Mouse (Mus musculus) lung, embryonic 16.5 days (tissue): Measurements from ENCODE around the gene Ttbk1. TPM values are rescaled to one million over a fixed set of nuclear protein-coding genes. Genes with fewer than 3 reads are reported as not detected.

Experiments
- ATAC-seq: fragments of 200-750 bp; cut with Nextera tagmentation; 2 replicates; pipeline ENCODE4 v1.8.0; 2017; ENCODE audit warnings: low read depth, mild to moderate bottlenecking, moderate library complexity
- H3K27ac ChIP-seq: fragments of 300-500 bp; sonication (generic); 2 replicates; pipeline ENCODE4 v1.5.1; 2014; ENCODE audit warnings: mild to moderate bottlenecking, control low read depth, low read length
- H3K27me3 ChIP-seq: fragments of 300-500 bp; sonication (generic); 2 replicates; pipeline ENCODE4 v1.6.1; 2014; ENCODE audit warnings: low read depth, low read length, mixed read lengths; ENCODE audit not compliant: control insufficient read depth, insufficient read depth
- H3K36me3 ChIP-seq: fragments of 300-500 bp; sonication (generic); 2 replicates; pipeline ENCODE4 v1.6.1; 2014; ENCODE audit warnings: low read length; ENCODE audit not compliant: control insufficient read depth, insufficient read depth
- H3K4me1 ChIP-seq: fragments of 300-500 bp; sonication (generic); replicated peaks from 2 replicates; pipeline ENCODE4 v1.6.1; 2014; ENCODE audit warnings: low read length, mixed read lengths; ENCODE audit not compliant: control insufficient read depth, insufficient read depth
- H3K4me2 ChIP-seq: fragments of 300-500 bp; sonication (generic); 2 replicates; pipeline ENCODE4 v1.6.1; 2014; ENCODE audit warnings: low read depth, low read length, control low read depth
- H3K4me3 ChIP-seq: fragments of 300-500 bp; sonication (generic); 2 replicates; pipeline ENCODE4 v1.5.1; 2014; ENCODE audit warnings: mild to moderate bottlenecking, low read length, control low read depth
- H3K9ac ChIP-seq: fragments of 300-500 bp; sonication (generic); 2 replicates; pipeline ENCODE4 v1.6.1; 2014; ENCODE audit warnings: low read length, control low read depth
- H3K9me3 ChIP-seq: fragments of 300-500 bp; sonication (generic); 2 replicates; pipeline ENCODE4 v1.6.1; 2016; ENCODE audit warnings: low read length; ENCODE audit not compliant: control insufficient read depth
- WGBS: fragments of 180-500 bp; shearing (Covaris S2); extraction: QIAGEN DNeasy Blood & Tissue Kit; methylation state at CpG from one replicate; pipeline ENCODE4 v1.1.7; 2014; 5-methylcytosine and 5-hydroxymethylcytosine counted together
- polyA plus RNA-seq: library from polyadenylated mRNA; unstranded; fragments of >200 nt; fragmentation: Nextera tagmentation; extraction: Ambion mirVana; gene quantifications from 2 replicates; pipeline ENCODE4 v1.2.1, GENCODE M21; 2015

The Ttbk1 gene
- polyA plus RNA-seq, 1 experiment from 2014 or later: 0.03 TPM

GRCm38 (mm10) chr17:46394631-46395030 lies 92.8 kb downstream of the Ttbk1 start:
- no peaks in the 10 kb centered on the region for H3K27me3 ChIP-seq
- 92% methylated on average over 1 of the region's 1 CpGs for WGBS
- H3K4me3 ChIP-seq: no peak overlapping the region
- H3K9me3 ChIP-seq: no peaks in the 10 kb centered on the region
- no peaks in the 10 kb centered on the region for H3K4me1 ChIP-seq
- no peak for ATAC-seq
- H3K36me3 ChIP-seq: peaks cover 11% of the 10 kb centered on the region
- H3K27ac ChIP-seq: no peak overlapping the region
- no peak overlapping the region for H3K9ac ChIP-seq
- no peak overlapping the region for H3K4me2 ChIP-seq

GRCm38 (mm10) chr17:46393012-46393411 lies 94.5 kb downstream of the Ttbk1 start:
- no peaks in the 10 kb centered on the region for H3K27me3 ChIP-seq
- no peaks in the 10 kb centered on the region for H3K4me1 ChIP-seq
- H3K27ac ChIP-seq: no peak overlapping the region
- WGBS: 36% methylated on average over 2 of the region's 2 CpGs
- no peaks in the 10 kb centered on the region for H3K9me3 ChIP-seq
- peaks cover 16% of the 10 kb centered on the region for H3K36me3 ChIP-seq
- H3K4me3 ChIP-seq: no peak overlapping the region
- ATAC-seq: no peak
- no peak overlapping the region for H3K9ac ChIP-seq
- H3K4me2 ChIP-seq: no peak overlapping the region

Other genes with a start within 250 kb of the Ttbk1 start
- 90.6 and 91.2 TPM in 2 replicates for gene Polr1c, start 239.6 kb downstream of the Ttbk1 start, polyA plus RNA-seq
- 114 and 120 TPM in 2 replicates for gene Yipf3, start 239.6 kb downstream of the Ttbk1 start, polyA plus RNA-seq
- 0.69 and 0.93 TPM in 2 replicates for gene Lrrc73, start 234.1 kb downstream of the Ttbk1 start, polyA plus RNA-seq
- 39.1 and 40.8 TPM in 2 replicates for gene Tjap1, start 204.6 kb downstream of the Ttbk1 start, polyA plus RNA-seq
- gene Dlk2, start 190.3 kb downstream of the Ttbk1 start, polyA plus RNA-seq: 3.1 and 4.0 TPM in 2 replicates
- 5.3 and 5.5 TPM in 2 replicates for gene Abcc10, start 159.3 kb downstream of the Ttbk1 start, polyA plus RNA-seq
- gene Zfp318, start 103.9 kb downstream of the Ttbk1 start, polyA plus RNA-seq: 6.0 and 7.0 TPM in 2 replicates
- 3.3 and 8.2 TPM in 2 replicates for gene Crip3, start 58.7 kb downstream of the Ttbk1 start, polyA plus RNA-seq
- 0.28 TPM in 1 of 2 replicates, not detected in the other for gene Slc22a7, start 49.2 kb downstream of the Ttbk1 start, polyA plus RNA-seq
- 33.4 and 37.2 TPM in 2 replicates for gene Dnph1, start 9.0 kb upstream of the Ttbk1 start, polyA plus RNA-seq
- gene Cul9, start 58.7 kb upstream of the Ttbk1 start, polyA plus RNA-seq: 4.0 and 4.1 TPM in 2 replicates
- gene Srf, start 68.5 kb upstream of the Ttbk1 start, polyA plus RNA-seq: 6.1 and 6.5 TPM in 2 replicates
- gene Ptk7, start 141.8 kb upstream of the Ttbk1 start, polyA plus RNA-seq: 141 and 143 TPM in 2 replicates
- 27.6 and 30.8 TPM in 2 replicates for gene Klc4, start 158.3 kb upstream of the Ttbk1 start, polyA plus RNA-seq
- 93.0 and 97.4 TPM in 2 replicates for gene Mrpl2, start 158.6 kb upstream of the Ttbk1 start, polyA plus RNA-seq
- gene Cul7, start 162.7 kb upstream of the Ttbk1 start, polyA plus RNA-seq: 49.1 and 50.8 TPM in 2 replicates
- gene Rrp36, start 186.7 kb upstream of the Ttbk1 start, polyA plus RNA-seq: 51.4 and 51.6 TPM in 2 replicates
- gene Mea1, start 191.1 kb upstream of the Ttbk1 start, polyA plus RNA-seq: 129 and 137 TPM in 2 replicates
- gene Klhdc3, start 193.2 kb upstream of the Ttbk1 start, polyA plus RNA-seq: 115 TPM in 2 replicates
- 90.7 and 94.7 TPM in 2 replicates for gene Ppp2r5d, start 217.4 kb upstream of the Ttbk1 start, polyA plus RNA-seq
- gene Pex6, start 223.8 kb upstream of the Ttbk1 start, polyA plus RNA-seq: 22.1 and 24.2 TPM in 2 replicates
- 2.5 and 5.2 TPM in 2 replicates for gene Gnmt, start 241.5 kb upstream of the Ttbk1 start, polyA plus RNA-seq